Mouse (Mus musculus): ENCODE measurements around the gene Sprr2d.

The Sprr2d gene

DNA sequence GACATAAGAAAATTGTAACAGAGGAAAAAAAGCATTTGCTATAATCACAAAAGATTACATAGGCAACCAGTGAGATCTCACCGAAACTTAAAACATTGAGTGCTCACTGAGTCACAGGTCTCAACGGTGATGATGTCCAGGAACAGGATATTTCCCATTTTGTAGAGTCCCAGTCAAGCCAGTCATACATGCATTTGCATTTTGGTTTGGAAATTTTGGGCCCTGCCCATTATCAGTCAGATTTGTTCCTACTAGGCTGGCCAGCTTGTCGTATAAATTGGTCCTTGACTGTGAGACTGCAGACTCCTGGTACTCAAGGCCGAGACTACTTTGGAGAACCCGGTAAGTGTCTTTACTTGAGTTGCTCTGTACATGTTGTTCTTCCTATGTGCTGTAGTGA lies at the start of gene Sprr2d:
TSS of gene Sprr2d (plus strand) at position 301 of the 400 bp plus-strand sequence.
- no peak for DNase-seq

GRCm38 (mm10) chr3:92307406-92307805 lies 31.5 kb upstream of the Sprr2d start:
- no peak for DNase-seq

DNA sequence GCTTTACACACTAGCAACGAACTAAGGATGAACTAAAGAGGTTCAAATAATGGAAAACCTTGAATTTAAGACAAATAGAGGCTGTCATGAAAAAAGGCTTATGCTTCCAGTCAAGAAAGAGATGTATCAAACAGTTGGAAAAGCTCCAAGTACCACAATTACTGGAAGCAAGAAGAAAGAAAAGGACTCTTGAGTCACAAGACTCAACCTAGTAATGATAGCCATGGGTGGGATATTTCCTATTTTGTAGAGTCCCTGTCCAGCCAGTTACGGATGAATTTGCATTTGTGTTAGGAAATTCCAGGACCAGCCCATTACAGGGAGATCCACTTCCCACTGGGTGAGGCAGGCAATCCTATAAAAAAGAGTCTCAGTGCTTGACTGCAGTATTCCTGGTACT lies 22.6 kb upstream of the Sprr2d start, which contains the start of gene Sprr2b:
TSS of gene Sprr2b (plus strand) at position 301 of the 400 bp plus-strand sequence.
- no peak for DNase-seq

GRCm38 (mm10) chr3:92317384-92317783 lies 21.6 kb upstream of the Sprr2d start:
- no peak for DNase-seq

DNA sequence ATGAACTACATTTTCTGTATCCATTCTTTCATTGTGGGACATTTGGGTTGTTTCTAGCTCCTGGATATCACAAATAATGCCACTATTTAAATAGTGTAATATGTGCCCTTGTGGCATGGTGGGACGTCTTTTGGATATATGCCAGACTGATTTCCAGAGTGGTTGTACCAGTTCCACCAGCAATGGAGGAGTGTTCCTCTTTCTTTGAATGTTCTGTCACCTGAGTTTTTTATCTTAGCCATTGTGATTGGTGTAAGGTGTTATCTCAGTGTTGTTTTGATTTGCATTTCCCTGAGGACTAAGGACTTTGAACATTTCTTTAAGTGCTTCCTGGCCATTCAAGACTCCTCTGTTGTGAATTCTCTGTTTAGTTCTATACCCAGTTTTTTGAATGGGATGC lies 2.7 kb upstream of the Sprr2d start:
- no peak for DNase-seq

- no peak for DNase-seq
These were observed 12.9 kb downstream of the Sprr2d start, which contains the start of gene Sprr2e for GRCm38 (mm10) chr3:92351843-92352242. Sprr2e (plus strand) TSS chr3:92352143.

- no peak for DNase-seq
These were observed 22.7 kb downstream of the Sprr2d start for GRCm38 (mm10) chr3:92361619-92362018.

DNA sequence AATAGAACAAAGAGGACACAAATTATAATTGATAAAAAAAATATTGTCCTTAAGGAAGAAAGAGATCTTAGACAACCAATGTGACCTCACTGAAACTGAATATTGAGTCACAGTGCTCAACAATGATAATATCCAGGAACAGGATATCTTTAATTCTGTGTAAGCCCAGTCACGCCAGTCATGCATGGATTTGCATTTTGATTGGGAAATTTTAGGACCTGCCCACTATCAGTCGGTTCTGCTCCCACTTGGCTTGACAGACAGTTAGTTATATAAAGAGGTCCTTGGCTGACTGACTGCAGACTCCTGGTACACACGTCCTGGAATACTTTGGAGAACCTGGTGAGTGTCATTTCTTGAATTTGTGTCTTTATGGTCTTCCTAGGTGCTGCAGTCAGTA lies 25.9 kb downstream of the Sprr2d start, which contains the start of gene Sprr2f:
TSS of gene Sprr2f (plus strand) at position 301 of the 400 bp plus-strand sequence.
- DNase-seq: no peak

DNA sequence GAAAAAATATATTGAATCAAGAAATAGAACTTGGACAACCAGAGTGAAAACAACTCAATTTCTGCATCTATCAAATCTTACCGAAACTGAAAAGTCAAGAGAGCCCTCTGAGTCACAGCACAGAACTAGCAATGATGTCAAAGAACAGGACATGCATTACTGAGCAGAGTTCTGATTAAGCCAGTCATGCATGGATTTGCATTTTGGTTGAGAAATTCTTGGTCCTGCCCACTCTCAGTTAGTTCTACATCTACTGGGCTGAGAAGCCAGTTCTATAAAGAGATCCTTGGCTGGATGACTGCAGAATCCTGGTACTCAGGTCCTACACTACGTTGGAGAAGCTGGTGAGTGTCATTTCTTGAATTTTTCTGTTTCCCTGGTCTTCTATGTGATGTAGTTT lies 34.7 kb downstream of the Sprr2d start:
- no peak for DNase-seq

DNA sequence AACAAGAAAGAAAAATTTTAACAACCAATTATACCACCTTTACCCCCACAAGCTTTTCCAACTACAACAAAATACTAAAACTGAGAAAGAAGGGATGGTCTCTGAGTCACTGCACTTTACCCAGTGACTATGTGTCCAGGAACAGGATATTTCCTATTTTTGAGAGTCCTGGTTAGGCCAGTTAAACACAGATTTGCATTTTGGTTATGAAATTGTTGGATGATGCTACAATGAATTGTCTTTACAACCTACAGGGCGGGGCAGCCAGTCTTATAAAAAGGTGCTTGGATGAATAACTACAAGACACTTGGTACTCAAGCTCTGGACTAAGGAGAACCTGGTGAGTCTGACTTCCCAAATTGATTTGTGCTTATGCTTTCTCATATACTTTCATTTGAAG lies 46.4 kb downstream of the Sprr2d start, which contains the start of gene Sprr2h:
TSS of gene Sprr2h (plus strand) at position 301 of the 400 bp plus-strand sequence.
- DNase-seq: no peak
